Mouse (Mus musculus): Measurements from ENCODE around the gene Ano2. TPM values are rescaled to one million over a fixed set of nuclear protein-coding genes. Genes with fewer than 3 reads are reported as not detected.

Ano2 gene
- polyA plus RNA-seq, 1 experiment from 2014 or later, result 0.05 TPM

- DNase-seq (ENCODE audit: low spot score), result no peak
Measured at GRCm38 (mm10) chr6:126053136-126053535, 362.9 kb downstream of the Ano2 start.

- DNase-seq (ENCODE audit: low spot score), result no peak
Measured at GRCm38 (mm10) chr6:126057706-126058105, 367.5 kb downstream of the Ano2 start.

GRCm38 (mm10) chr6:126080531-126080930 is 390.3 kb downstream of the Ano2 start:
- no peak for DNase-seq (ENCODE audit: low spot score)

- DNase-seq (ENCODE audit: low spot score), result no peak
Measured at GRCm38 (mm10) chr6:126086321-126086950, 396.2 kb downstream of the Ano2 start.

- DNase-seq (ENCODE audit: low spot score), result no peak
Measured at GRCm38 (mm10) chr6:126088489-126089265, 398.5 kb downstream of the Ano2 start.

Other genes with a start within 250 kb of the Ano2 start
- 85.6 and 85.9 TPM in 2 replicates for gene Cd9, start 195.6 kb upstream of the Ano2 start, polyA plus RNA-seq (2015; fragmentation: Nextera tagmentation; extraction: Ambion mirVana)
- gene Vwf, start 143.6 kb upstream of the Ano2 start, polyA plus RNA-seq (2015; fragmentation: Nextera tagmentation; extraction: Ambion mirVana), result 4.2 and 5.1 TPM in 2 replicates

Measured in thymus, postnatal 0 days (tissue).